Mouse (Mus musculus): ENCODE measurements around the gene Zfp771.
"Not testable (repeated sequence)": the region's sequence is repeated elsewhere in the genome, so short reads cannot be mapped to it uniquely, and the experiment has no call there.

The Zfp771 gene

GRCm38 (mm10) chr7:127218670-127219069 is 25.4 kb upstream of the Zfp771 start:
- no peak for DNase-seq

GRCm38 (mm10) chr7:127220440-127220839 is 23.6 kb upstream of the Zfp771 start:
- no peak for DNase-seq

- no peak for DNase-seq
These were observed 21.0 kb upstream of the Zfp771 start for GRCm38 (mm10) chr7:127223106-127223505.

- no peak for DNase-seq
These were observed 20.3 kb upstream of the Zfp771 start for GRCm38 (mm10) chr7:127223515-127224478.

GRCm38 (mm10) chr7:127224616-127225015 is 19.5 kb upstream of the Zfp771 start:
- no peak for DNase-seq

GRCm38 (mm10) chr7:127225147-127225995 is 18.7 kb upstream of the Zfp771 start:
- no peak for DNase-seq

- DNase-seq: peak; percentile 73 to 76
These were observed 15.3 kb upstream of the Zfp771 start for GRCm38 (mm10) chr7:127228615-127229303.

GRCm38 (mm10) chr7:127231376-127231775 is 12.7 kb upstream of the Zfp771 start:
- no peak for DNase-seq

GRCm38 (mm10) chr7:127231826-127232621 is 12.1 kb upstream of the Zfp771 start:
- no peak for DNase-seq

- peak; percentile 80 to 85 for DNase-seq
These were observed 11.3 kb upstream of the Zfp771 start, which contains the start of the genes Zfp553 and Sept1 for GRCm38 (mm10) chr7:127232622-127233367. Gene Zfp553 (plus strand): TSS chr7:127233061. Gene Sept1 (minus strand): TSS chr7:127233130.

- DNase-seq: no peak
These were observed 10.7 kb upstream of the Zfp771 start for GRCm38 (mm10) chr7:127233368-127233749.

GRCm38 (mm10) chr7:127233765-127234164 is 10.3 kb upstream of the Zfp771 start:
- no peak for DNase-seq

GRCm38 (mm10) chr7:127234777-127235176 is 9.3 kb upstream of the Zfp771 start:
- no peak for DNase-seq

- DNase-seq: no peak
These were observed 660 bp upstream of the Zfp771 start for GRCm38 (mm10) chr7:127243361-127243867.

- peak; percentile 53 to 55 for DNase-seq
These were observed 810 bp downstream of the Zfp771 start for GRCm38 (mm10) chr7:127244658-127245510.

- DNase-seq: not testable (repeated sequence)
These were observed 6.4 kb downstream of the Zfp771 start for GRCm38 (mm10) chr7:127250511-127250910.

- no peak for DNase-seq
These were observed 8.3 kb downstream of the Zfp771 start for GRCm38 (mm10) chr7:127252414-127252813.

- no peak for DNase-seq
These were observed 9.3 kb downstream of the Zfp771 start for GRCm38 (mm10) chr7:127253341-127253740.

- peak; percentile 94 to 95 for DNase-seq
These were observed 10.0 kb downstream of the Zfp771 start for GRCm38 (mm10) chr7:127253821-127254769.

All from lung, adult 18-20 months (tissue).